Comparison of ENCODE assay signal across 9 mouse cellular contexts in genomic region chr5:77193951-77194350, GRCm38 (mm10). TPM values are rescaled to one million over a fixed set of nuclear protein-coding genes. Genes with fewer than 3 reads are reported as not detected.
DNase-seq lines count a peak whose midpoint lies in the region; TF ChIP-seq lines count a peak whose summit lies in the region.
"Had no signal": no experiment of that assay in that cellular context is flagged by ENCODE, and none has a peak within 500 bp of the region (broad histone marks: within the 10 kb centered on the region; RNA-seq: fewer than 3 reads in every experiment).

No protein-coding gene starts in this region.

- no peaks in the 10 kb centered on the region for H3K27me3 ChIP-seq in liver, adult 2 months (ENCODE audit: control insufficient read depth, insufficient read depth, low read length)

- no peak overlapping the region for H3K27ac ChIP-seq in gastrocnemius, adult 2 months
- H3K27ac ChIP-seq in liver, adult 2 months (replicated peaks; ENCODE audit: insufficient read depth, low read depth, low read length), result no peak overlapping the region

- no peak overlapping the region for H3K4me3 ChIP-seq in gastrocnemius, adult 2 months
- no peak overlapping the region for H3K4me3 ChIP-seq in liver, adult 2 months (ENCODE audit: insufficient read depth, low read depth, low read length)

- H3K4me1 ChIP-seq in liver, adult 2 months (ENCODE audit: control insufficient read depth, insufficient read depth, low read length), result no peaks in the 10 kb centered on the region

- no peaks in the 10 kb centered on the region for H3K79me2 ChIP-seq in liver, adult 2 months (ENCODE audit: control insufficient read depth, insufficient read depth, low read length)

- DNase-seq in gastrocnemius, adult 2 months, result peak; percentile 55
- no peak for DNase-seq in gastrocnemius, postnatal 25 days
- DNase-seq in right cerebral cortex, postnatal 4 days, result peak; percentile 40
- DNase-seq in right cerebral cortex, postnatal 14 days, result no peak
- DNase-seq in embryo, embryonic 10 days (ENCODE audit: low spot score), result peak; percentile 66
- DNase-seq in liver, adult 2 months (ENCODE audit: extremely low read depth, low read depth, low spot score), result peak; percentile 57
- peak; percentile 50 for DNase-seq in spleen, adult 12 weeks (ENCODE audit: low spot score)
- no peak for DNase-seq in urinary bladder, postnatal 4 days (ENCODE audit: low spot score in 2 of 2)

- no peak overlapping the region for H3K9ac ChIP-seq in liver, adult 2 months (ENCODE audit: low read depth, low read length)

- peak; percentile 69 for TF ChIP-seq CTCF in gastrocnemius, adult 2 months (IDR thresholded peaks at IDR 0.05)
- TF ChIP-seq CTCF in liver, adult 2 months (IDR thresholded peaks at IDR 0.05; ENCODE audit: low read depth, low read length), result peak; percentile 53

- intact Hi-C loops in gastrocnemius, adult 2 months (cut with DNase I), result no loop called here

- no peak for TF ChIP-seq POLR2A in liver, adult 2 months (IDR thresholded peaks at IDR 0.05; ENCODE audit: extremely low read depth, insufficient read depth, low read length)

- 50% methylated on average over 3 of the region's 3 CpGs for WGBS in liver, adult 2 months

- no peaks in the 10 kb centered on the region for H3K36me3 ChIP-seq in liver, adult 2 months (ENCODE audit: control insufficient read depth, insufficient read depth, low read length)

RNA-seq across cellular contexts. Expression of gene Spink2, which starts 17.3 kb away (rescaled TPM):
- total RNA-seq in gastrocnemius, adult 2 months (2021), result not detected
- not detected for total RNA-seq in gastrocnemius, postnatal 25 days (2021)
- not detected in 2 replicates for total RNA-seq in liver, adult 2 months (2014; rRNA removed)
- polyA plus RNA-seq in liver, adult 2 months (2012; rRNA removed), result 0.16 TPM in 1 of 2 replicates, not detected in the other
- total RNA-seq: layer of hippocampus, adult 18-20 months had no signal

Comparison
In these comparisons a context has a peak if more than half of its experiments do, and no peak if none do; other contexts are left out.
1. DNase-seq: peak in gastrocnemius, adult 2 months (single experiment), right cerebral cortex, postnatal 4 days (single experiment), embryo, embryonic 10 days (single experiment), liver, adult 2 months (single experiment) and spleen, adult 12 weeks (single experiment); none in gastrocnemius, postnatal 25 days (single experiment), right cerebral cortex, postnatal 14 days (single experiment) and urinary bladder, postnatal 4 days (0 of 2).